ENCODE assay signal across 11 mouse cellular contexts in the genomic region with DNA sequence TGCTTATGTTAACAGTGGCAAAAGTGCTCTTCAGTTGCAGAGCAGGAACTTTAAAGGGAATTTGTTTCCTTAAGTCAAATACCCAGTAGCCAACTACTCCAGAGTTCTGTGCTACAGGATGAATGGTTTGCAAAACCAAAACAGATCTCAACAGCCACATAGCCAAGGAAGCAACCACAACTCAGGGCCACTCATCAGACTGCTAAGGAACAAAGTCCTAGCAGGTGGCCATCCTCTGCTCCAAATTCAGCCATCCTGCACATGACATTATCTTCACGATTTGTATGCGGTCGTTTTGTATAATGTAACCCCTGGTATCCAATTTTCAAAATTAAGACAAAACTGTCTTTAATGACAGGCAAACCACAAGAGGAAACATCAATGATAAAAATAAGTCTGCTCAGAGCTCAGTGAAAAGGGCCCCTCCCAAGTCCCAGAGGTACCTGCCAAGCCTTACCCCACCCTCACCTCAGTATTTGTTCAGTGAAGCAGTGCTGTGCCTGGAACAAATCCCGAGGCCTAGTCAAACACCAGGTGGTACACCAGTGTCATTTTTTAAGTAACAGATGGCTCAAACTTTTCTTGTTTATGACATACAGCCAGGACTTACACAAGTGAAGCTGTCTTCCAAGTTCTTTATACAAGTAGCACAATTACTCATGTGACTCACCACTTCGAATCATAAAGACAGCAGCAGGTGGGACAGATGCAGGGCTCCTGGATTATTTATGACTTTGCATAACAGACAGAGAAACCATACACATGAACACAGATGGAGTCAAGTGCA.
DNase-seq lines count a peak whose midpoint lies in the region; ATAC-seq and TF ChIP-seq lines count a peak whose summit lies in the region.
"Had no signal": no experiment of that assay in that cellular context is flagged by ENCODE, and none has a peak within 500 bp of the region (broad histone marks: within the 10 kb centered on the region; RNA-seq: fewer than 3 reads in every experiment).

No protein-coding gene starts in this region.

- peak; percentile 91 for ATAC-seq in intestine, postnatal 0 days
- ATAC-seq in stomach, embryonic 16.5 days (ENCODE audit: insufficient read depth, low FRiP score): peak; percentile 88; the same call in 1 of the 2 replicates

- no peaks in the 10 kb centered on the region for H3K9me3 ChIP-seq in intestine, postnatal 0 days (ENCODE audit: control insufficient read depth)
- H3K9me3 ChIP-seq in stomach, embryonic 16.5 days (replicated peaks; ENCODE audit: control insufficient read depth, low read length): no peaks in the 10 kb centered on the region
- H3K9me3 ChIP-seq: G1E had no signal

- no peak overlapping the region for H3K9ac ChIP-seq in intestine, postnatal 0 days (ENCODE audit: low read depth, low read length)
- H3K9ac ChIP-seq in stomach, embryonic 16.5 days (ENCODE audit: low read length): no peak overlapping the region

- intact Hi-C loops in gastrocnemius, adult 2 months (cut with DNase I): no loop called here

- H3K27me3 ChIP-seq in intestine, postnatal 0 days (replicated peaks; ENCODE audit: control insufficient read depth, insufficient read depth, low read length): no peaks in the 10 kb centered on the region
- H3K27me3 ChIP-seq in stomach, embryonic 16.5 days (ENCODE audit: control insufficient read depth, insufficient read depth, low read length): no peaks in the 10 kb centered on the region

- no peak overlapping the region for H3K4me2 ChIP-seq in intestine, postnatal 0 days (replicated peaks; ENCODE audit: low read depth)
- H3K4me2 ChIP-seq in stomach, embryonic 16.5 days (ENCODE audit: low read depth, low read length): no peak overlapping the region

- no peak overlapping the region for H3K4me3 ChIP-seq in gastrocnemius, adult 2 months
- H3K4me3 ChIP-seq in intestine, postnatal 0 days (ENCODE audit: low read depth, low read length): no peak overlapping the region
- no peak overlapping the region for H3K4me3 ChIP-seq in stomach, embryonic 16.5 days (replicated peaks; ENCODE audit: low read length)

- H3K36me3 ChIP-seq in intestine, postnatal 0 days (ENCODE audit: control insufficient read depth, insufficient read depth): no peaks in the 10 kb centered on the region
- no peaks in the 10 kb centered on the region for H3K36me3 ChIP-seq in stomach, embryonic 16.5 days (ENCODE audit: control insufficient read depth, insufficient read depth, low read length)

- 52% methylated on average over 5 of the region's 5 CpGs for WGBS in intestine, postnatal 0 days
- 48% methylated on average over 5 of the region's 5 CpGs for WGBS in stomach, embryonic 16.5 days

- no peaks in the 10 kb centered on the region for H3K4me1 ChIP-seq in intestine, postnatal 0 days (replicated peaks; ENCODE audit: control insufficient read depth, insufficient read depth, low read length)
- H3K4me1 ChIP-seq in stomach, embryonic 16.5 days (ENCODE audit: control insufficient read depth, insufficient read depth, low read length): no peaks in the 10 kb centered on the region

- H3K27ac ChIP-seq in gastrocnemius, adult 2 months: peak overlapping the region; percentile 12; the same call in 1 of the 2 replicates
- no peak overlapping the region for H3K27ac ChIP-seq in intestine, postnatal 0 days (ENCODE audit: low read depth, low read length)
- H3K27ac ChIP-seq in stomach, embryonic 16.5 days (ENCODE audit: low read length): peak overlapping the region; percentile 28

- no peak for DNase-seq in gastrocnemius, adult 2 months
- no peak for DNase-seq in gastrocnemius, postnatal 4 days (ENCODE audit: low spot score in 2 of 2)
- DNase-seq in right cerebral cortex, postnatal 25 days: peak; percentile 33
- DNase-seq in right cerebral cortex, postnatal 4 days: no peak
- DNase-seq in heart, adult 11 months: no peak
- DNase-seq in embryo, embryonic 11 days: no peak
- DNase-seq: lung, postnatal 10 days; thymus, adult 2 months had no signal

- no peak for TF ChIP-seq CTCF in gastrocnemius, adult 2 months (IDR thresholded peaks at IDR 0.05)
- TF ChIP-seq CTCF in intestine, postnatal 0 days (IDR thresholded peaks at IDR 0.05; ENCODE audit: low read depth): no peak
